Mouse (Mus musculus) bone marrow, adult 2 months (tissue): ENCODE results near the gene Casp2. TPM values are rescaled to one million over a fixed set of nuclear protein-coding genes. Genes with fewer than 3 reads are reported as not detected.

Experiments used
- H3K27ac ChIP-seq: fragments of 200-500 bp; 2 replicates; pipeline ENCODE4 v1.5.1; 2012; ENCODE audit warnings: low read depth, mild to moderate bottlenecking, control low read depth, inconsistent platforms, low read length; ENCODE audit not compliant: control insufficient read depth, poor library complexity, insufficient read depth
- H3K4me1 ChIP-seq: fragments of 200-500 bp; 2 replicates; pipeline ENCODE4 v1.6.1; 2011; ENCODE audit warnings: low read length; ENCODE audit not compliant: control insufficient read depth, insufficient read depth
- H3K4me3 ChIP-seq: fragments of 200-500 bp; replicated peaks from 2 replicates; pipeline ENCODE3; 2011; ENCODE audit warnings: mild to moderate bottlenecking, low read depth, low read length, control low read depth; ENCODE audit not compliant: control insufficient read depth
- CTCF ChIP-seq: fragments of 200-500 bp; IDR thresholded peaks from 2 replicates; pipeline ENCODE4 v1.5.1; 2011; ENCODE audit warnings: low read length, control low read depth; ENCODE audit not compliant: control insufficient read depth, insufficient read depth
- POLR2A ChIP-seq: fragments of 200-500 bp; IDR thresholded peaks from 2 replicates; pipeline ENCODE4 v1.6.1; 2011; ENCODE audit warnings: low read depth, mild to moderate bottlenecking, control low read depth, low read length, borderline replicate concordance; ENCODE audit not compliant: control insufficient read depth
- WGBS: fragments of 180-500 bp; shearing (Covaris S2); methylation state at CpG from one replicate; pipeline ENCODE4 v1.1.7; 2018; 5-methylcytosine and 5-hydroxymethylcytosine counted together
- polyA plus RNA-seq: library from polyadenylated mRNA; stranded (reverse); fragments of >200 nt; gene quantifications from 2 replicates; pipeline ENCODE4 v1.2.4, GENCODE M21; 2011; ENCODE audit warnings: low replicate concordance; ENCODE audit not compliant: missing spikeins, insufficient read depth, insufficient read length

Gene Casp2
- 20.9 and 27.5 TPM in 2 replicates for polyA plus RNA-seq

- Histone ChIP-seq H3K27ac (peak within 1 kb of the TSS; percentile 81), H3K4me1 (no peaks in the 10 kb centered on the region), H3K4me3 (peak within 1 kb of the TSS; percentile 83)
- TF ChIP-seq POLR2A (peak; percentile 54; the same call in 1 of the 2 replicates), CTCF (peak; percentile 73)
- under 1% methylated on average over 51 of the region's 51 CpGs for WGBS
These were observed at the start of gene Casp2 for GRCm38 (mm10) chr6:42264626-42265312. Casp2 (plus strand) TSS chr6:42264985.

GRCm38 (mm10) chr6:42215028-42215427 lies 49.8 kb upstream of the Casp2 start, which contains the start of gene Tas2r144:
Tas2r144 (plus strand) TSS chr6:42215328.
- no peak within 1 kb of the TSS for H3K4me3 ChIP-seq
- no peak within 1 kb of the TSS for H3K27ac ChIP-seq
- no peaks in the 10 kb centered on the region for H3K4me1 ChIP-seq
- 40% methylated on average over 2 of the region's 2 CpGs for WGBS
- TF ChIP-seq POLR2A = no peak
- no peak for TF ChIP-seq CTCF

GRCm38 (mm10) chr6:42222286-42222685 lies 42.5 kb upstream of the Casp2 start:
- no peaks in the 10 kb centered on the region for H3K4me1 ChIP-seq
- TF ChIP-seq CTCF (no peak), POLR2A (no peak)
- no peak overlapping the region for H3K27ac ChIP-seq
- no peak overlapping the region for H3K4me3 ChIP-seq
- WGBS = 69% methylated on average over 3 of the region's 3 CpGs

DNA sequence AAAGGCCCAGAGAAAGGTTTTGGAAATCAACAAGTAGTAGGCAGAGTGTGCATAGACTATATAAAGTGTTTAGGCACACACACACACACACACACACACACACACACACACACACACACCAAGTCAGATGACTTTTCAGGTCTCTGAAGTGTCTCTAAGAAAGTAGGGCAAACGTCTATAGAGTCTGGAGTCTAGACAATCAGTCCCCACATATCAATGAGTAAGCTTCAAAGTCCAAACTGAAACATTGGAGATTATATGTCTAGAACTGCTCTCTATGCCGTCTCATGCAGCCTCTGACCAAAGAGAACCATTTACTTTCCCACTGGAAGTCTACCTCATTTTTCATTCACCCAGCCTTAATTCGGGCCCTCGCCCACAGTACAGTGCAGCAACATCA lies 39.7 kb upstream of the Casp2 start:
- Histone ChIP-seq H3K27ac (no peak overlapping the region), H3K4me3 (no peak overlapping the region), H3K4me1 (no peaks in the 10 kb centered on the region)
- WGBS = 67% methylated on average over 4 of the region's 4 CpGs
- TF ChIP-seq POLR2A (no peak), CTCF (no peak)

- no peak overlapping the region for H3K4me3 ChIP-seq
- WGBS = 36% methylated on average over 17 of the region's 17 CpGs
- TF ChIP-seq CTCF (0 out of 2 replicates have a peak, but pooled peaks have one; percentile 15), POLR2A (no peak)
- H3K27ac ChIP-seq = no peak overlapping the region
- no peaks in the 10 kb centered on the region for H3K4me1 ChIP-seq
These were observed 37.3 kb upstream of the Casp2 start for GRCm38 (mm10) chr6:42227240-42228101.

DNA sequence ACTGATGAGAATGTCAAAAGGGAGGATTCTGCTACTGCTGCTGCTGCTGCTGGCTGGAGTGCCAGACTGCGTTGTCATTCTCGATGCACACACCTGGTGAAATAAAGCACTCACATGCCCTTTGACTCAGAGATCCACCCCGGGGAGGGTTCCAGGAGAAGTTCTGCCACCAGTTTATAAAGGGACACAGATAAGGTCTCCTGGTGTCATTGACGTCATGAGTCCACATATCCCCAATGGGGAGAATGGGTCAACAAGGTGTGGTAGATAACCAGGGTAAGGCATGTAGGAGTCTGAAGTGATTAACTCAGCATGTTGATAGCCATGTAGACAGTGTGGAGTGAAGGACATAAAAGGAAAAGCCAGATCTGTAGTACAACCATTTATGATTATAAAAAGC lies 35.2 kb upstream of the Casp2 start:
- no peak overlapping the region for H3K4me3 ChIP-seq
- no peak overlapping the region for H3K27ac ChIP-seq
- no peak for TF ChIP-seq POLR2A
- TF ChIP-seq CTCF = no peak
- no peaks in the 10 kb centered on the region for H3K4me1 ChIP-seq
- WGBS = 78% methylated on average over 4 of the region's 4 CpGs

DNA sequence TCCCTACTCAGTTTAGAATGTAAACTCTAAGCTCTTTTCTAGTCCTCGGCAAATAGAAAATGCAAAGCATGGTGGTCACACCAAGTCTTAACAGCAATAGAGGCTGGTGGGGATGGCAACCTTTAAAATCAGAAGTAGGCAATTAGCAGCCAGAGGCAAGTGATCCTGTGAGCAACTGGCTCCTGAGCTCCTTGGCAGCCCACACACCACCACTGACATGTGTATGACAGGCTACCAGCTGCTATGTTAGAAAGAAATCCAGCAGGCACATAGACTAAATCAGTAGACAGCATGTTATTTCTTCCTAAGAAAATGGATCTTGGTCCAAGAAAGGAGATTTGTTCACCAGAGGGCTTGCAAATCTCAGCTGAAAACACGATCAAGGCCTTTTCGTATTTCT lies 33.6 kb upstream of the Casp2 start:
- no peak overlapping the region for H3K4me3 ChIP-seq
- no peaks in the 10 kb centered on the region for H3K4me1 ChIP-seq
- 91% methylated on average over 3 of the region's 3 CpGs for WGBS
- H3K27ac ChIP-seq = no peak overlapping the region
- TF ChIP-seq CTCF (no peak), POLR2A (no peak)

GRCm38 (mm10) chr6:42237276-42237805 lies 27.4 kb upstream of the Casp2 start:
- TF ChIP-seq POLR2A (no peak), CTCF (no peak)
- Histone ChIP-seq H3K4me1 (no peaks in the 10 kb centered on the region), H3K4me3 (no peak overlapping the region), H3K27ac (no peak overlapping the region)
- WGBS = 81% methylated on average over 6 of the region's 6 CpGs
